Mouse (Mus musculus) megakaryocyte, adult 5-6 weeks (primary cell): ENCODE measurements around the gene Rdh7. TPM values are rescaled to one million over a fixed set of nuclear protein-coding genes. Genes with fewer than 3 reads are reported as not detected.
"Not testable (repeated sequence)": the region's sequence is repeated elsewhere in the genome, so short reads cannot be mapped to it uniquely, and the experiment has no call there.

ENCODE experiments used
- ATAC-seq: 2 replicates; pipeline ENCODE4 v1.8.0; 2016; ENCODE audit warnings: mild to moderate bottlenecking, inconsistent platforms; ENCODE audit not compliant: poor library complexity, severe bottlenecking
- total RNA-seq, 2 experiments: library from RNA; stranded (forward) in 1 of 2; stranded (reverse) in 1 of 2; fragments of 153-499, 151-499 nt in 1 of 2; fragments of 221-1000, 200-1000 nt in 1 of 2; gene quantifications; 2 replicates each; pipeline versions ENCODE4 v1.2.3 to v1.2.4; 2015 to 2017

The Rdh7 gene
- total RNA-seq, 2 experiments from 2014 or later = not detected

GRCm38 (mm10) chr10:127893163-127894022, 4.8 kb upstream of the Rdh7 start:
- ATAC-seq = peak; percentile 78

DNA sequence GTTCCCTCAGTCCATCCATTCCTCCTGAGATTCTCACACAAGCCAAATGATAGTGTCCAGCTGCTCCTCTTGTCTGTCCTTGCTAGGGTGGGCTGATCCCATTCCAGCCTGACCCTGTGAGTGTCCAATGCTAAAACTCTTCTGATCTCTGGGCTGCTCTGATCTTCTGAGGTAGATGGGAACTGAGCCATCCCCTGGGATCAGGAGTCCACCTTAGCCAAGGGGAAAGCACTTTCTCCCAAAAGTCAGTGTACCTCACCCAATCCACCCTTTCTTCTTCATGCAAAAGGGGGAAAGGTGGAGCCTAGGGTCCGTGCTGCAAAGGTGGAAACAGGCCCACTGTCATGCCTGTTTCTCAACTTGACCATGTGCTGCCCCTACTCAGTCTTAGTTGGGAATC, 2.9 kb upstream of the Rdh7 start:
- ATAC-seq = no peak

DNA sequence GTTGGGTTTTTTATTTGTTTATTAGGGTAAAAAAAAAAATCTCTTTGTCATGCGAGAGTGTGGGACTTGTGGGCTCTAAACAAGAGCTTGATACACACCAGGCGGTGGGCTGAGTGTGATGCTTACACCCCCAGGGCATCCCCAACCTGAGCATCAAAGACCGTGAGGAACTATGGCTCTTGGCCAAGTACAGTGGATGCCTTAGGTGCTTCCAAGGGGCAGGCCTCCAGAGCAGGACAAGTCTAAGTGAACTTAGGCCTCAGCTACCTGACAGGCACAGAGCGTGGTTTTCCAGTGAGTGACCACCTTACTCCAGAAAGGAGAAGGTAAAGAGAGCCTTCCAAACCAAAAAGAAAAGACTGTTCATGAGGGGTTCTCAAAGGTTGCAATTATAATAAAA, 1.6 kb downstream of the Rdh7 start:
- ATAC-seq = no peak

GRCm38 (mm10) chr10:127886551-127886950, 2.1 kb downstream of the Rdh7 start:
- ATAC-seq = no peak

GRCm38 (mm10) chr10:127881041-127881440, 7.6 kb downstream of the Rdh7 start:
- ATAC-seq = no peak

- ATAC-seq = no peak
These were observed 9.4 kb downstream of the Rdh7 start for GRCm38 (mm10) chr10:127879155-127879688.

GRCm38 (mm10) chr10:127878262-127879057, 10.2 kb downstream of the Rdh7 start:
- no peak for ATAC-seq

GRCm38 (mm10) chr10:127877681-127878080, 10.9 kb downstream of the Rdh7 start:
- no peak for ATAC-seq

GRCm38 (mm10) chr10:127872484-127872883, 16.1 kb downstream of the Rdh7 start:
- no peak for ATAC-seq

DNA sequence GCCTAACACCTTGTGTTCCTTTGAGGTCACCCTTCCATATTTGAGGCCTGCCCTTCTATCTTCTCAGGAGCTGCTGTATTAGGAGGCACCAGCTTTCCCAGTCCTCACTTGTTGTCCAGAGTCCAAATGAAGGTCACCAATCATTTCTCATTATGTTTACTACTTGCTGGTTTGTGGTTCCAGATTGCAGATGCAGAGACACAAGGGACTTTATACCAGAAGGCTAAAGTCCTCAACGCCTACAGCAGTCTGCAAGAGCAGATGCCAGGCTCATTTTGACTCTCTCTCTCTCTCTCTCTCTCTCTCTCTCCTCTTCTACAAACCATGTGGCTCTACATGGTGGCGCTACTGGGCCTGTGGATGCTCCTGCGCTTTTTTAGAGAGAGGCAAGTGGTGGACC, 22.4 kb downstream of the Rdh7 start, which contains the start of gene Rdh16f2:
Gene Rdh16f2, plus strand, starts transcription at position 243 of the 400 bp plus-strand sequence.
- ATAC-seq = no peak

DNA sequence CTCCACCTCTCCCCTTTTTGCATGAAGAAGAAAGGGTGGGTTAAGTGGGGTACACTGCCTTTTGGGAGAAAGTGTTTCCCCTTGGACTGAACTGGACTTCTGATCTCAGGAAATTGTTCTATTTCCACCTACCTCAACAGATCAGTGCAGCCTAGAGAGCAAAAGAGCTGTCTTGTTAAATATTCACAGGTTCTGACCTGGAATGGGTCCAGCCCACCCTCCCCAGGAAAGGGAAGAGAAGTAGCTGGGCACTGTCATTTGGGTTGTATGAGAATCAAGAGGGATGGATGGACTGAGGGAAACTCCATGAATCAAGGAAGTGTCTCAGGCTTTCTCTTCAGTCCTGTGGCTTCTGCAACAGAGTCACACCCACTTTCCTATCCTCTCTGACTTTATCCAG, 23.7 kb downstream of the Rdh7 start:
- ATAC-seq = no peak

DNA sequence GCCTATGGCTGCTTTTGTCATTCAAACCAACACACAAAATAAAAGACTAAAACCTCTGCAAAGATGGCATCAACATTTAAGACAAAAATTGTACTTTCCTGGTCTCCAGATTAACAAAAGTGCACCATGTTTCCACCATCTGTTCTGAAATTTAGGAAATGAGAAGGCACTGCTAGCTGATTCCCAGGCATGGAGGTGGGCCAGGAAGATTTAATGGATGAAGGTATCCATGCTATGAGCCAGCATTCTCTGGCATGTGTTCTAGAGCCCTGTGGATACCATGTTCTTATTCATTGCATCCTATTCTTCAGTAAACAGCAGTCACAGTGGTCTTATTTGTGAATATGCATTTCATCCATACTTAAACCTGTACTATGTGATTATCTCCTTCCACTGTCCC, 32.2 kb downstream of the Rdh7 start:
- ATAC-seq = no peak

DNA sequence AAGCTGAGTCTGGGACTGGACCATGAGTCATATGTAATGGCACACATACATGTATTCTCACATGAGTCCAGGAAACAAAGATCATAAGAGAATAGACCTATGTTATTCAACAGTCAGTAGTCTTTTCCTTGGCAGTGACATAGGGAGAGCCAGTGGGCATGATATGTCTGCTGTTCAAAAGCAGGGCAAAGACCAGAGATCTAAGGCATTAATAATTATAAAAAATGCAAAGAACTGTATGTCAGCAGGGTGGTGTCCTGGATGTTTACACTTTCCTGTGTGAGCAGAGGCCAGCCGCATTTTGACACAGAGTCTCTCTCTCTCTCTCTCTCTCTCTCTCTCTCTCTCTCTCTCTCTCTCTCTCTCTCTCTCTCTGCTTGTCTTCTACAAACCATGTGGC, 39.0 kb downstream of the Rdh7 start, which contains the start of gene Rdh19:
Gene Rdh19, plus strand, starts transcription at position 301 of the 400 bp plus-strand sequence.
- ATAC-seq = no peak

GRCm38 (mm10) chr10:127848089-127848488, 40.5 kb downstream of the Rdh7 start:
- ATAC-seq = no peak

DNA sequence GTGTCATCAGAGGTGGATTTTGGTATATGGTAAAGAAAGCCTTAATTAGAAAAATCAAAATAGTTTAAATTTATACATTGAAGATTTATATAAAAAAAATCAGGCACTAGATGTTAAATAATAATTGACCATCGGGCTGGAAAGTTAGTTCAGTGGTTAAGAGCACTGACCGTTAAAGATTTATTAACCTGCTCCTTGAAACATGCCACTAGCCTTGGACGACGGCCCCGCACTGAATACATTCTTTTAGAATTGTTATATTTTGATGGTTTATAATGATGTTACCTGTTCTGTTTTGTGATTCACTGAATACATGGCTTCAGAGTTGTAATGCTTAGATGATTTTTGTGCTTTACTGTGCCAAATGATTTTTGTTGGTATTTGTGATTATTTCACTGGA, 42.7 kb downstream of the Rdh7 start:
- not testable (repeated sequence) for ATAC-seq

- ATAC-seq = no peak
These were observed 47.8 kb downstream of the Rdh7 start for GRCm38 (mm10) chr10:127840776-127841175.

DNA sequence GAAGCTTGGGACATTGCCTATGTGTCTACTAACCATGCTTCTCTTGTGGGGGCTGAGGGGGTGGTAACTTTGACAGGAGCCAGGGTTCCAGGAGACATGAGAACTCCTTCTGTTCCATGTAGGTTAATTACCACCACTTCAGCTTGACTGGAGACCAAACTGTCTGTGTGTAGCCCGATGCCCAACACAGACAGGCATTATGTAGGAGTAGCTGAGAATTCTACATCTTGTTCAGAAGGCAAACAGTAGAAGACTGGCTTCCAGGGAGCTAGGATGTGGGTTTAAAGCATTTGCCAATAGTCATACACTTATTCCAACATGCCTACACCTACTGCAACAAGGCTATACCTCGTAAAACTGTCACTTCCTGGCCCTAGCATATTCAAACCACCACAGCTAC, 50.1 kb downstream of the Rdh7 start:
- ATAC-seq = no peak

DNA sequence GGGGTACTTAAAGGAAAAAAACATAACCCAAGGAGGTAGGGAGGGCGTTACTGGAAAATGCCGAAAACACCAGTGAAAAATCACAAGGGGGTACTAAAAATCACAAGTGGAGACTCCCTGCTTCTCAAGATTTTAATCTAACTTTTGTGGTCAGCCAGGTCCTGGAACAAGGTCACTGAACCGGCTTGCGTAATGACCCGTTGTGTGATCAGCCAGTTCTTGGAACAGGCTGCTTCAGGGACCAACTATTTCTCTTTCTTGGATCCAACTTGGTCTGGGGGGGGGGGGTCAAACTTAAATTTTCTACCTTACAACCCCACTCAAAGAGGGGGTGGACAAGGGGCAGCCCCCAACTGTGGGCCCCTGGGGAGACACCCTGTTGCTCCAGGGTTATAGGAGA, 50.8 kb downstream of the Rdh7 start:
- not testable (repeated sequence) for ATAC-seq

- no peak for ATAC-seq
These were observed 53.3 kb downstream of the Rdh7 start for GRCm38 (mm10) chr10:127835292-127835691.

DNA sequence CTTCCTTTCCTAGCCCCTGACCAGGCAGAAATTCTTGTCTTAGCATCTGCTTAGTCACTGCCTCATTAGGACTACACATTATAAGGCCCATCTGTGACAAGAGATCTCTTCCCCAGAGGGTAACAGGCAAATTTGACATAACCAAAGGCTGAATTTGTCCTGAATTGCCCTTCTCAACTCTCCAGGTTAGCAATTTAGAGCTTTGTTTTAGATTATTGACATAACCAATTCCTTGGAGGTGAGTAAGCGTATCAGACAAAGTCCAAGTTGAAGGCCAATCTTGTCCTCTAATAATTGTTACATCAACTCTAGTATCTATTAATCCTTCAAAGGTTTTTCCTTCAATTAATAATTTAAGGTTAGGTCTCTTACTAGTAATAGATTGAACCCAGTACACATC, 54.4 kb downstream of the Rdh7 start:
- not testable (repeated sequence) for ATAC-seq
